In genomic region chr12:106046143-106046795, GRCm38 (mm10) we compare ENCODE assay signal across 15 mouse cellular contexts. TPM values are rescaled to one million over a fixed set of nuclear protein-coding genes. Genes with fewer than 3 reads are reported as not detected.
DNase-seq lines count a peak whose midpoint lies in the region; ATAC-seq and TF ChIP-seq lines count a peak whose summit lies in the region.
"Had no signal": no experiment of that assay in that cellular context is flagged by ENCODE, and none has a peak within 500 bp of the region (broad histone marks: within the 10 kb centered on the region; RNA-seq: fewer than 3 reads in every experiment).

No protein-coding gene starts in this region.

- peaks cover 15% of the 10 kb centered on the region for H3K4me1 ChIP-seq in heart, embryonic 12.5 days (replicated peaks)
- H3K4me1 ChIP-seq in lung, postnatal 0 days (ENCODE audit: insufficient read depth, low read depth, low read length), result no peaks in the 10 kb centered on the region
- peaks cover 10% of the 10 kb centered on the region for H3K4me1 ChIP-seq in limb, embryonic 10.5 days

- no peak for DNase-seq in heart, postnatal 25 days (ENCODE audit: low spot score)
- no peak for DNase-seq in lung, postnatal 0 days (ENCODE audit: low spot score)
- DNase-seq in lung, postnatal 25 days (ENCODE audit: low spot score), result no peak
- peak; percentile 26 for DNase-seq in embryo, embryonic 11 days
- DNase-seq in limb, embryonic 10.5 days (ENCODE audit: low spot score), result no peak
- DNase-seq in layer of hippocampus, postnatal 14 days (ENCODE audit: low spot score in 2 of 2), result no peak
- DNase-seq: adrenal gland, postnatal 25 days; heart, adult 18-20 months; kidney, adult 8-10 months; lung, adult 18-20 months; right cerebral cortex, postnatal 25 days; thymus, postnatal 25 days had no signal

- TF ChIP-seq CTCF in lung, postnatal 0 days (IDR thresholded peaks at IDR 0.05), result no peak

- H3K9ac ChIP-seq in heart, embryonic 12.5 days, result peak overlapping the region; percentile 2; the same call in 1 of the 2 replicates
- H3K9ac ChIP-seq in lung, postnatal 0 days (replicated peaks; ENCODE audit: low read depth), result no peak overlapping the region

- H3K27me3 ChIP-seq in heart, embryonic 12.5 days (replicated peaks), result no peaks in the 10 kb centered on the region
- H3K27me3 ChIP-seq in lung, postnatal 0 days (replicated peaks; ENCODE audit: insufficient read depth, low read length), result no peaks in the 10 kb centered on the region
- H3K27me3 ChIP-seq in limb, embryonic 10.5 days (ENCODE audit: low read depth, poor library complexity, severe bottlenecking), result no peaks in the 10 kb centered on the region

- H3K36me3 ChIP-seq in heart, embryonic 12.5 days, result peaks cover 36% of the 10 kb centered on the region
- H3K36me3 ChIP-seq in lung, postnatal 0 days (ENCODE audit: insufficient read depth, low read length), result peaks cover 7% of the 10 kb centered on the region; the same call in 1 of the 2 replicates
- H3K36me3 ChIP-seq in limb, embryonic 10.5 days, result peaks cover 72% of the 10 kb centered on the region

- peak; percentile 72 for ATAC-seq in heart, embryonic 12.5 days (ENCODE audit: insufficient number of reproducible peaks, low FRiP score)
- ATAC-seq in lung, postnatal 0 days, result peak; percentile 60
- ATAC-seq: CD4-positive, CD25-positive, alpha-beta regulatory T cell, adult 4 months; midbrain, embryonic 16.5 days had no signal

- 13% methylated on average over 9 of the region's 9 CpGs for WGBS in heart, embryonic 12.5 days
- 31% methylated on average over 9 of the region's 9 CpGs for WGBS in lung, postnatal 0 days
- WGBS in limb, embryonic 10.5 days, result 24% methylated on average over 9 of the region's 9 CpGs

- H3K4me2 ChIP-seq in heart, embryonic 12.5 days, result peak overlapping the region; percentile 35
- no peak overlapping the region for H3K4me2 ChIP-seq in lung, postnatal 0 days (replicated peaks; ENCODE audit: low read depth, low read length)

- H3K9me3 ChIP-seq in heart, embryonic 12.5 days (replicated peaks), result no peaks in the 10 kb centered on the region
- no peaks in the 10 kb centered on the region for H3K9me3 ChIP-seq in lung, postnatal 0 days (ENCODE audit: low read length)
- no peaks in the 10 kb centered on the region for H3K9me3 ChIP-seq in limb, embryonic 10.5 days (replicated peaks)

- intact Hi-C loops in heart, postnatal 25 days (cut with DNase I), result no loop called here

- peak overlapping the region; percentile 69 for H3K27ac ChIP-seq in heart, embryonic 12.5 days (ENCODE audit: poor library complexity, severe bottlenecking)
- no peak overlapping the region for H3K27ac ChIP-seq in lung, postnatal 0 days (ENCODE audit: low read length)
- peak overlapping the region; percentile 61 for H3K27ac ChIP-seq in limb, embryonic 10.5 days

- no peak overlapping the region for H3K4me3 ChIP-seq in heart, embryonic 12.5 days
- H3K4me3 ChIP-seq in lung, postnatal 0 days (ENCODE audit: low read depth, low read length), result no peak overlapping the region
- H3K4me3 ChIP-seq in limb, embryonic 10.5 days, result no peak overlapping the region

- no peak for TF ChIP-seq EP300 in lung, postnatal 0 days (IDR thresholded peaks at IDR 0.05)

RNA-seq across cellular contexts. Expression of gene Vrk1, which starts 36.2 kb away (rescaled TPM):
- polyA plus RNA-seq in heart, embryonic 12.5 days (2016; fragmentation: Nextera tagmentation; extraction: Ambion mirVana), result 46.8 and 47.0 TPM in 2 replicates
- 1 to 10 TPM; 7.5 to 8.6 TPM for total RNA-seq in heart, postnatal 25 days (2021)
- 23.6 and 26.4 TPM in 2 replicates for polyA plus RNA-seq in lung, postnatal 0 days (2015; fragmentation: Nextera tagmentation; extraction: Ambion mirVana)
- polyA plus RNA-seq in limb, embryonic 10.5 days (2016; fragmentation: Nextera tagmentation; extraction: Ambion mirVana), result 114 and 115 TPM in 2 replicates
- 10 to 100 TPM; 15.6 to 15.8 TPM for total RNA-seq in layer of hippocampus, postnatal 14 days (2021)
